Mouse (Mus musculus) left cerebral cortex, postnatal 4 days (tissue): ENCODE measurements around the gene AW011738. TPM values are rescaled to one million over a fixed set of nuclear protein-coding genes. Genes with fewer than 3 reads are reported as not detected.

Source experiments
- DNase-seq: peaks from one replicate; pipeline ENCODE4 v3.0.0-alpha.2; 2022
- intact Hi-C: fragments of 180-260 bp; cut with DNase I; formaldehyde crosslinking; loops from one replicate; pipeline ENCODE4 v1.15.1; 2025
- total RNA-seq, 2 experiments: library from RNA; stranded (reverse); gene quantifications; 2 replicates each; pipeline ENCODE4 v1.2.3; 2021

Gene AW011738
- 1 to 10 TPM; 5.2 to 6.4 TPM for total RNA-seq

DNA sequence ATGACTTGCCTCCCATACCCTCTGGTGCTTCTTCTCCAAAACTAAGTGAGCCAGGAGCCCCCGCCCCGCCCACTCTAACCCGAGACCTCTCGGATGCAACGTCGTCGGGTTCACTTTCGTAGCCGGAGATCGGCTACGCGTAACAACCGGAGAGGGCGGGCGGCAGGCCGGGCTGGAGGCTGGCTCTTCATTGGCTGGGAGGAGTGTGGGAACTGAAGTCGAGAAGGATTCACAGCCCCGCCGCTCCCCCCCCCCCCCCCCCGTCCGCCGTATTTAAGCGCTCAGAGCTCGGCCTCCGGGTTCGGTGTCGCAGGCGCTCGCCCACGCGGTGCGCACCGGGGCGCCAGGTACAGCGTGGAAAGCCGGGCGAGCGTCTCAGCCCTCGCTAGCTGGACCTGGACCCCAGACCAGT lies at the start of gene AW011738:
Gene AW011738 (plus strand): TSS at position 304 of the 412 bp plus-strand sequence.
- intact Hi-C loops: no loop called here
- peak; percentile 73 for DNase-seq

DNA sequence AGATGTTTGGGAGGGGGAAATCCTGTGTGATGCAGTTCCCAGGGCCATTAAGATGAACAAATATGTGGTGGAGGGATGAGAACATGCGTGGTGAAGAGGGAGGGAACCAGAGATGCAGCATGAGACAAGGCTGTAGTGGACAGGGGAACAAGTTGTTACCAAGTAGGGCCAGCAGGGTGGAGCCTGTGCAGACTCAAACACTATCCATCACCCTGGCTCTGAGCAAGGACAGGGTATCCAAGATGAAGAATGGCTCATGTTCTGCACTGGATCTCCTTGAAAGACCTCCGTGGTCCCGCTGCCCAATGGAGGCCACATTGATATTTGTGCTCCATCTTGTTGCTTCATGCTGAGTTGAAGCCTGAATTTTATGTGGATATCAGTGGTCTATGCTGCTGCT lies 48.3 kb upstream of the AW011738 start:
- intact Hi-C loops: no loop called here
- DNase-seq: no peak

DNA sequence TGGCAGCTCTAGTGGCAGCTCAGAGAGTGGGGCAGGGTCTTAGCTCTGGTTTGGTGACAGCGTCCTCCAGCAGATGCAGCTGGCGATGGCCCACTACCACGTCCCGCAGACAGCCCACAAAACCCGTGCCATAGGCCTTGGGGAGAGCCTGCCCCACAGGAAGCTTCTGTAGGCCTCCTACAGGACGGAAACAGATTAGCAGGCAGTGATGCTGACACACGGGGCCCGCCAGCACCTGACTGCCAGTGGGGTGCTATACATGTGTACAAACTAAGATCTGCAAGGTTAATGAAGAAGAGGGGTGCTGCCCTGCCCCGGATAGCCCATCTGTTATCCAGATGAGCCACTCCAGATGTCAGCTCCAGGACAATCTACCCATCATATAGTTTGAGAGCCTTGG lies 36.6 kb upstream of the AW011738 start:
- no peak for DNase-seq
- intact Hi-C loops: no loop called here

DNA sequence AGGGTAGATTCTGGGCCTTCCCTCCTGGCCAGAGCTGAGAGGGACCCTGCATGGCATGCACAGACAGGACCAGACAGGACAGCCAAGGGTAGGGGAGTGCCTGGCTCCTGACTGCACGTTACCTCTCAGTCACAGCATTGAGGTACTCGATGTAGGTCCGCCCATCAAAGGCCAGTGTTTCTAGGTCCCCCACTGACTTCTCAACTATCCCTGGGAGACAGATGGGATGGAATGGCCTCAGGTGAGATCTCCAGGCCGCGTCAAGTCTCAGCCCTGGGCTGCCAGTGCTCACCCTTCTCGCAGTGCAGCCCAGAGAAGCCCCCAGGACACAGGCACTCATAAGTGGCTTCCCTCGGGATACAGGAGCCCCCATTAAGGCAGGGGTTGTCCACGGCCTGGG lies 34.5 kb upstream of the AW011738 start:
- DNase-seq: no peak

DNA sequence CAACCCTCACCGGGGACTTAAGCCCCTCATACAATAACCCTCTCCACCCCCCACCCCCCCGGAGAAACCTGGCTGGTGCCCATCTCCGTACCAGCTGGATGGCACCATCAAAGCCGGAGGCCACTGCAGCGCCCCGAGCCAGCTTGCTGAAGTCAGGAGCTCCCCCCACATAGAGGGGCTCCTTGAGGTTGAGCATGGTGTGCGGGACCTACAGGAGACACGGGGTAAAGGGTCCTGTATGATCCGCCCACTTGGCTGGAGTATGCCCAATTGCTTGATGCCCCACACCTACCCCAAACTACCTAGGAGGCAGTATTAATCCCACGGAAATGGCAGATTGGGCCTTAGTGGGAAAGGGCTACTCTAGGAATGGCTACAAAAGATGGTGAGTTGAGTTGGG lies 34.0 kb upstream of the AW011738 start:
- DNase-seq: no peak
- intact Hi-C loops: no loop called here

More for the DNA sequence above, 34.5 kb upstream of the AW011738 start:
- intact Hi-C loops: no loop called here

DNA sequence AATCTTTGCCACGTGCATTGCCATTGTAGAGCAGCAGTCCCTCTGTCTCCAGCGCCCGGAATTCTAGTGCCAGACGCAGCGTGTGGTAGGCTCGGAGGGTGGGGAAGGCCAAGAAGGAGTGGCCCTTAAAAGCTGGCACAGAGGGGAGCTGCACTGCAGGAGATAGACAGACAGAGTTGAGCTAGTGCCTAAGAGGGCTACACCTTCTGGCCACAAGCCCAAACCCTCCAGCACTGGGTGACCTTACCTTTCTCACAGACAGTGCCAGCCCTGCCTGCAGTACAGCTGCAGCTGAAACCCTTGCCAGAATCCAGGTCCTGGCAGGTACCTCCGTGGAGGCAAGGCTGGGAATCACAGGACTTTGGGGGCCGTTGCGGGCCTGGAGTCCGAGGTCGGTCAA lies 31.3 kb upstream of the AW011738 start:
- intact Hi-C loops: loop anchor here (10.0 kb wide), 1 partner anchor 47 kb away; no protein-coding TSS in a partner anchor
- DNase-seq: no peak

DNA sequence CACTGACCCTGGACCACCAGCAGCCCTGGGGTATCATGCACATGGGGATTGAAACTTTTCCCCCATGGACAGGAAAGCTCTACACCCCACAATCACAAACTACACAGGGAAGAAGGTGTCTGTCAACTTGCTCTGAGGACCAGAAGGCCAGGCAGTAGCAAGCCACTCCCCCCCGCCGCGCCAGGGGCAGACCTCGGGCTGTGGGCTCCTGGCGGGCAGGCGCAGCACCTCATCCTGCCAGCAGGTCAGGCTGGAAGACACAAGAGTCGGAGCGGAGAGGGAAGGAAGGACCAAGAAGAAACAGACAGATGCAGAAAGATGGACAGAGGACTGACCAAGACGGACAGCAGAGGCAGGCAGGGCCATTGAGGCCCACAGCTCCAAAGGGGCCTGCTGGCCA lies 25.5 kb upstream of the AW011738 start:
- no peak for DNase-seq
- intact Hi-C loops: loop anchor here (10.0 kb wide), 1 partner anchor 53 kb away; no protein-coding TSS in a partner anchor

DNA sequence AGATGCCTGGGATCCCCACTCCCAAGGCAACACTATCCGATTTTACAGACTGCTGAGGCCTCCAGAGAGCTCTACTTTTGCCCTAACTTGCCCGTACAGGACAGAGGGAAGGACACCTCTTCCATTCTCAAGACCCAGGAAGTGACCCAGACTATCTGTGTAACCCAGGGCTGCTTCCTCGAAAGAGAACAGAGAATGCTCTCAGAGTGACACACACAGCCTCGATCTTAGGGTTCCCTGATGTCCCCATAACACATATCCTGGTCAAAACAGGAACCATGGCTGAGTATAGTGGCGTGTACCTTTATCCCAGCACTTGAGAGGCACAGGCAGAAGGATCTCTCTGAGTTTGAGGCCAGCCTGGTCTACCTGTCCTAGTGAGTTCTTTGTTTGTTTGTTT lies 19.4 kb upstream of the AW011738 start:
- no peak for DNase-seq
- intact Hi-C loops: no loop called here

DNA sequence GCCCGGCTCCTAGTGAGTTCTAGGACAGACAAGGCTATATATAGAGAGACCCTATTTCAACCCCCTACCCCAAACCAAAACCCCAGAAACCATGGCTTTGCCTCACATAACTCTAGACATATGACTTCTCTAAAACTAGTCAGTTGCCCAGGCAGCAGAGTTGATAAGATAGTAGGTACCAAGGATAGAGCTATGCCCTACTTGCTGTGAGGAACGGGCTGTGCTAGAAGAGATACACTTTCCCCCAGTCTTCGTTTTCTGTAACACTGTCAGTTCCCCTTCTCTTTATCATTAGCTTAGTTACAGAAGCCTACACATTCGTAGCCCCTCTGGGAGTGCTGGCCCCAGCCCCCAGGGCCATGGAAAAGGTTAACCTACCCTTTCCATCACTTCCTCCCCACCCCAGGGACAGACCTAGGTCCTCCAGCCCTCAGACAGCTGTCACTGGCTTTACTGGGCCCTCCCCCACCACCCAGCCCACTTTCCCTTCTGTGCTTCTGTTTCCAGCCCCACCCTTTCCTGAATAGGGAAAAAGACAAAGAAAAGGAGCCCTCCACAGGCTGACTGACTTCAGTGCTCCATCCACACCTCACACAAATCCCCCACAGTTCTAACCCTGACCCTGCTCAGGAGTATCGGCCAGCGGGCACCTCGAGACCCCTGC lies 18.7 kb upstream of the AW011738 start:
- intact Hi-C loops: no loop called here
- DNase-seq: no peak

DNA sequence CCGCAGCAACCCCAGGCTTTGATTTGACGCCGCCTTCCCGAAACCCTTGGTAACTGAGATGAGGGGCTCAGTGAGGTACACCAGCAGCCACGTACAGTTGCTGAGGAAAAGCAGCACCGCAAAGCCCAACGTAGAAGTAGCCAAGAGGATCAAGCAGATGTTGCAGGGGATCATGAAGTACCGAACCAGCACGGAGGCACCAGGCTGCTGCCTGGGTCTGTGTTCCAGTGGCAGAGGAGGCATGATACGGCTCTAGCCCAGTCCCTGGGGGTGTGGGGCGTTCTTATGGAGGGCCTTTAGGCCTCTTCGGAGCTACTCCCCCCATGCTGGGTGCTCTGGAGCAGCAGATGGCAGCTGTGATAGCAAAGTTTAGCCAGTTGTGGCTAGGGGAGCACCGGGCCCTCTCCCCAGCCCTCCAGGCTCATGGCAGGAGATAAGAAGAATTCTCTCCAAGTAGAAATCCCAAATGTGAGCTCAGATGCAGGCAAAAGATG lies 17.6 kb upstream of the AW011738 start:
- intact Hi-C loops: no loop called here
- no peak for DNase-seq

DNA sequence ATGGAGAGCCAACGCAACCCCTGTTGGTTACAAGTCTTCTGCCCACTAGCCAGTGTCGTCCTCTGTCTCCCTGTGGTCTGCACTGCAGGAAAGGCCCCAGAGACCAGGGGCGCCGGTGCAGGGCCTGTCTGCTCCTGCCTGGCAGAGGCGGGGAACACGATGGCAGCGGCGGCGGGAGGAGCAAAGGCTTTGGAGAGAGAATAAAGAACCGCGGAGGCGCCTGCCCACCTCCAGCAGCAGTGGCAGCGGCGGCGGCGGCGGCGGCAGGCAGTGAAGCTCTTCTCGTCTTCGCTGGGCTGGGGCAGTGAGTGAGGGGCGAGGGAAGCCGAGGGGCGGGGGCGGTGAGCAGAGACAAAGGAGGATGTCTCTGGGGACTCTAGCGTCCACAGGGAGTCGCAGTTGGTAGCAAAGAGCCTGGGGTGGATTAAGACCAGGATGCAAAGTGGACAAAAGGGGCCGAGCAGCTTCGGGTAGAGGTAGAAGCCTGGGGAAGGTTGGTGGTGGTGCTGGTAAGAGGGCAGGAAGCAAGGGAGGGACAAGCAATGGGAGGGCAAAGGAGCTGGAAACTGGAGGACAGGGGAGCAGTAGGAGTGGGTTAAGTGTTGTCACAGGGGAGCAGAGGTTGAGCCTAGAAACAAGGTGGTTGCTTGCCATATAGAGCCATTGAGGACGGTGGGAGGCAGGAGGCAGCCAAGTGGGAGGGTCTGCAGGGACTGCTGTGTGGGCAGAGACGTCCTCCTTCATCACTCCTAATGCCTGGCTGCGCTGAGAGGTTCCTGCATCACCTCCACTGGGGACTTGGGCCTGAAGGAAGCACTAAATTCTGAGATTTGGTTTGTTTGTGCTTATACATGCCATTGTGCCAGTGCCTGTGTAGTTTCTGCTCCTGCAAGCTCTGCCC lies 16.9 kb upstream of the AW011738 start:
- intact Hi-C loops: no loop called here
- peak; percentile 38 for DNase-seq

DNA sequence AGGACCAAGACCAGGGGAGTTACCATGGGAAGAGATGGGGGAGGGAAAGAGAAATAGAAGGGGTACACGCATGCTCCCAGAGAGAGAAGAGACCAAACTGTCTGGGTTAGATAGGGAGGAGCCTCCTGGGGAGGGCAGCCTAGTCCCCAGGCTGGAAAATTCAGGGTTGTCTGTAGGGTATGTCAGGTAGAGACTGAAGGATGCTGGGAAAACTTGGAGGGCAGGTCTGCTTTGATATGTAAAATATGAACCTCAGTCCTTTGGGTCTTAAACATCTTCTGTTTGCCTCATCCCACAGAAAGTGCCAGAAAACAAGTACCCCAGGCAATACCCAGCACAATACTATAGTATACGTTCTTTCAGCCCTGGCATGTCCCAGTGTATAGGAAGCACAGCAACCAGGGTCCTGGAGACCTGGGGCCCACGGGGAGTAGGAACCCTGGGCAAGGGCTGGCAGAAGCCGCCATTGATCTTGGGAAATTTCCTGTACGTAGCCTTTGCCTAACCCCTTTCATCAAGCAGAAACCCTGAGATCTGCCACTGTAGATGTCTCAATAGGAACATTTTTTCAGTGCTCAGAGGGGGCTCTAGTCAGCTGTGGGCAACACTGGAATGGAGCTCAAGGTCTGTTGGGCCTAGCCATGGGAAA lies 14.8 kb upstream of the AW011738 start:
- intact Hi-C loops: no loop called here
- DNase-seq: no peak

DNA sequence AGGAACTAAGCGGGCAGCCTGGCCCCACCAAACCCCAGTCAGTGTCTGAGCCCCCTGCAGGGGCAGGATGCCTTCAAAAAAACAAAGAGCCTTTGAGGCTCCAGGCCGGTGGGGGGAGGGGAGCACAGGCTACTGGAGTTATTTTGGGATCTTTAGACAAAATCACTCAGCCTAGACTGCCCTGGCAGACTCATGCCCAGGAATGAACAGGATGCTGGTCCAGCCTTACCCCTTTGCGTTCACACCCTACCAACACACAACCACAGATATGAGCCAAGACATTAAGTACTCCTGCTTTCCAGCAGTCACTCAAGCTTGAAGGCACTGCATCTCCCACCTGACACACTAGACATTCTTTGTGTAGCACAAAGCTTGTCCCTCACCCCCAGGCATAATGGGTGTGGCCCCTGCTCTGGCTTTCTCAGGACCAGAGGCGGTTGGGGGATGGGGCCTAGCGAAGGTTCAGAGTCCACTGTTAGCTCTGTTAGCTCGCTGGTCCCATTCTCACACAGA lies 14.2 kb upstream of the AW011738 start:
- intact Hi-C loops: no loop called here
- DNase-seq: peak; percentile 74

DNA sequence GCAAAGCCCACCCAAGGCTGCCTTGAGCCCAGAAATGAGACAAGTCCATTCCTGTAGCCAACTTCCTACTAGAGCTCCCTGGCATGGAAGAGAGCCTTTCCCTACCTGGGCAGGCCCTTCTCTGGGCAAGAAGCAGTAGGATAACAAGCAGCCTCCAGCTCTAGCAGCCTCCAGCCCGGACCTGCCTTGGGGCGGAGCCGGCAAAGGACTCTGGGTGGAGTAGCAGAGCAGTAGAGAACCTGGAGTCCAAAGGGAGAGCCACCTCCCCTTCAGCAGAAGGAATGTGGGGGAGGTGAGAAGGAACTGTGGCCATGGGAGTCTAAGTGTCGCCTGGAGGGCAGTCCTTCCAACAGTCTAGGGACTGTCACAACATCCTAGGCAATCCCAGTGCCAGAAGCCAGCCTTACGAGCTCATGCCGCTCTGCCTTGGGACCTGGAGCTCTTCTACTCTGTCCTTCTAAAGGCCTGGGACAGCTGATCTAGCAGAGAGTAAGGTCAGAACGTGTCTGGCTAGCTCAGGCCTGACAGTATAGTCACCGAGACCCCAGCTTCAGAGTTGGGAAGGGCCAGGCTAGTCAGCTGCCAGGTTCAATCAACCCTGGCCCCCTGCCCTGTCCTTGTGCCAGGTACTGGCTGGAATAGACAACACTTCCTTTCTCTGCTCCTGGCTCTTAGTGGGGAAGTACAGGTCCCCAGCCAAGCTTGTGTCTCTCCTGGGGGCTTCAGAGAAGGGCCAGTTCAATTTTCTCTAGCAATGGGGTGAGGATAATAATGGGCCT lies 10.5 kb upstream of the AW011738 start:
- DNase-seq: peak; percentile 81
- intact Hi-C loops: no loop called here

DNA sequence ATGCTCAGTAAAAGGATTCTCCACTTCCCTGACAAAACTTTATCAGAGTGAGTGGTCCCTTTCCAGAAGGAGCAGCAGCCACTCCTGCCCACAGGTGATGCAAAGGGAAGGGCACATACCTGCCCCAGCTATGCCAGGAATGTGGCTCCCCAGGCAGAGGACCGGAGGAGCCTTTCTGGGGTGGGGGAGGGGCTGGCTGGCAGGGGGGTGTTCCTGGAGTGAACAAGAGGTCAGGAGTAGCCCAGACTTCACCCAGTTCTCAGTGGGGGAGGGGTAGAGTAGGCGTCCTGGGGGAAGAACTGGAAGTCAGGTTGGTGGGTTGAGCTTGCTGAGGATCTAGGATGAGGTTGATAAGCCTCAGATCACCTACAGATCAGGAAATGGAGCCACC lies 9.9 kb upstream of the AW011738 start:
- DNase-seq: no peak
- intact Hi-C loops: no loop called here

DNA sequence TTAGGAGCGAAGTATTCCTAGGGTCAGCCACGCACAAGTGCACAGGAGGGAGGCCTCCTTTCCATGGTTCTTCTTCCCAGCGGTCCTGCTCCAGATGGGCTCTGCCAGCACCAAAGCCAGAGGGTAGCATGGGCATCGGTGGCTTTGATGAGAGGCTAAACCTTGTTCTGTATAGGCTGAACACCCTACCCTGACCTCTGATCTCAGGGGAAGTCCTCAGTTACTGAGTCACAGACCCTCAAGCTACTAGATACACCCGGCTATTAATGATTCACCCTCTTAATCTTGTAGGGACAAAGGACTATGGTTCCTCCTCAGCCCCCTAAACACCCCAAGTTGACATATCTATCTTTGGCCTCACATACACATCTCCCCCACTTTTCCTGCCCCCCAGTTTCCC lies 9.2 kb upstream of the AW011738 start:
- intact Hi-C loops: no loop called here

DNA sequence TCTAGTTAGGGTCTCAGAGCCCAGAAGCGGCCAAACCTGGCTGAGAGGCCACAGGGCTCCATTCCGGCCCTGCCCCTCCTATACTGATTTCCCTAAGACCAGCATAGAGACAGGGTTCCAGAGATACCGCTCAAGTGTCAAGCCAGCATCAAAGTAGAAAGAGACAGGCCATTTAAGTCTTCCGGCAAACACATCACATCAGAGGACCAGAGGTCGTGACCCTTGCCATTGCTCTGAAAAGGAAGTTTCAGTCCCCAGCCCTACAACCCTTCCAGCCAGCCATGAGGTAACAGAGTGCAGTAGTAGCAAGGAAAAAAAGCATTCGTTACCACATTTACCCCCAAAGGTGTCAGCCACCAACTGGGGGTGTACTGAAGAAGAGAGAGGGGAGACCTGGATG lies 8.8 kb upstream of the AW011738 start:
- intact Hi-C loops: no loop called here
- DNase-seq: no peak

More for the DNA sequence above, 9.2 kb upstream of the AW011738 start:
- no peak for DNase-seq

DNA sequence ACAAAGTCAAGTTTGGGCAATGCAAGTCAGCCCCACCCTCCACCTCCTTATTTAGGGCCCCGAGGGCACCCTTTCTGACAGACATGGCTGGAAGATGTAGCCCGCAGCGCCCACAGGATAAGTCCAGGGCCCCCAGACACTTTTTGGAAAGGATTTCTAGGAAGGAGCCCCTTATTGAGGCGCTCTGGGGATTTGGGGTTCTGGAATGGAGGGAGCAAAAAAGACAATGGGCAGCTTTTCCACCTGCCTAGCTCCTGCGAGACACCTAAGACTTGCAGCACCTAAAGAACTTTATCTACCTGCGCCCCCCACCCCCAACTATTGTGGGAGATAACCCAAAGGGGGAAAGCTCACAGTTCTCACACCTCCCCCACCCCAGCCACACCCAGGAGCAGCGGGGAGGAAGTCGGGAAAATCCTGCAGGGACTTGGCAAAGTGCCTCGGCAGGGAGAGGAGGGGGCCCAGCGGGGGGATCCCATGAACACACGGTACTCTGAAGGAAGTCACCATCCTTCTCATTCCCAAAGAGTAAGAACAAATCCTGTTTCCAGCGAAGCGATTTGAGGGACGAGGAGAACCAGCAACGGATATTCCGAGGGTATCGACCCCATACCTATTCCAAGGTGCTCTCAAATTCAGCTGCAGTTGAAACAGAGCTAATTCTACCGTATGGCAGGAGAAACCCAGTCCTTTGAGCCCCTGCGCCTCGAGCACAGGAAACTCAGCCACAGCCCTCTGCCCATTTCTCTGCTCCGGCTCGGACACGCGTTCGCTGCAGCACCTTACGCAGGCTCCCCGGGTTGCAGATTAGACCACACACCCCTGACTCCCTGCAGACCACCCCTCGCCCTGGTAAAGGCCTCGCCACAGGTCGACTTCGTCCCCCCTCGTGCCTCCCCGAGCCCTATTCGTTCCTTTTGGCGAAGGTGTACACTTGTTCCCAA lies 6.9 kb upstream of the AW011738 start:
- intact Hi-C loops: no loop called here
- peak; percentile 71 for DNase-seq

DNA sequence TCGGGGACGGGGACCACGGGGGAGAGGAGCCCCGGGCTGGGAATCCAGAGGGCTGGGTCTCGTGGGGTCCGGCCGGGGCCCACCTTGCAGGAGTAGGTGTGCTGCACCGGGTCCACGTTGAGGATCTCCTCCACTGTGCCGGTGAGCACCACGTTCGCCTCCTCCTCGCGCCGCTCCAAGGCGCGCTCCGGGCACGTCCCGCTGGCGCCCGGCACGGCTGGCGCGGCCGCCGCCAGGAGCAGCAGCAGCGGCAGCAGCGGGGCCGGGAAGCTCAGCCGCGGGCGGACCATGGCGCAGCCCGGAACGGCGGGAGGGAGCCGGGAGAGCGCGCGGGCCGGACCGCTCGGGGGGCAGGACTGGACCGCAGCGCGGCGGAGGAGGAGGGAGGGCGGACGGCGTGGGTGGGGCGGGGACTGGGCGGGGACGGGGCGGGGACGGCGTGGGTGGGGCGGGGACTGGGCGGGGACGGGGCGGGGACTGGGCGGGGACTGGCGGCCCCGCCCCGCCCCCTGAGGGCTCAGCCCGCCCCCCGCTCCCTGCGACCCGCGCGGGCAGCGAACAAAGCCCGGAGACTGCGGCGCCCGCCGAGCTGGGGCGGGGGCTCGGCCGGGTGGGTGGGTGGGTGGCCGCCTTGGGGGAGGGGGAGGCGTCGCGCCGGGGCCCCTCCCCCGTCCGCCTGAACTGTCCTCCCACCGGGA lies 5.8 kb upstream of the AW011738 start, which contains the start of gene Agrn:
Gene Agrn (minus strand): TSS at position 358 of the 698 bp plus-strand sequence.
- peak; percentile 80 for DNase-seq
- intact Hi-C loops: no loop called here
